Mouse (Mus musculus): ENCODE data around the gene Ube2v1.

- no peak for TF ChIP-seq CHD2 (IDR thresholded peaks at IDR 0.05; ENCODE audit: low read depth, low read length)
- no peak for TF ChIP-seq ZNF384 (IDR thresholded peaks at IDR 0.05; ENCODE audit: low read depth, low read length)
- no peak for TF ChIP-seq ZC3H11A (IDR thresholded peaks at IDR 0.05; ENCODE audit: borderline replicate concordance, low read depth, low read length)
These were observed 26.1 kb upstream of the Ube2v1 start for GRCm38 (mm10) chr2:167657973-167658372.
